Mouse (Mus musculus) kidney, embryonic 15.5 days (tissue): ENCODE data around the gene Irx4. TPM values are rescaled to one million over a fixed set of nuclear protein-coding genes. Genes with fewer than 3 reads are reported as not detected.

ENCODE experiments used
- ATAC-seq: fragments of 200-750 bp; cut with Nextera tagmentation; replicated peaks from 2 replicates; pipeline ENCODE4 v1.8.0; 2017; ENCODE audit warnings: moderate TSS enrichment; ENCODE audit not compliant: low FRiP score
- H3K27ac ChIP-seq: fragments of 300-500 bp; sonication (generic); 2 replicates; pipeline ENCODE4 v1.5.1; 2015; ENCODE audit warnings: mild to moderate bottlenecking, inconsistent platforms
- H3K27me3 ChIP-seq: fragments of 300-500 bp; sonication (generic); 2 replicates; pipeline ENCODE4 v1.6.1; 2015; ENCODE audit warnings: inconsistent platforms
- H3K36me3 ChIP-seq: fragments of 300-500 bp; sonication (generic); 2 replicates; pipeline ENCODE4 v1.6.1; 2015; ENCODE audit warnings: inconsistent platforms
- H3K4me1 ChIP-seq: fragments of 300-500 bp; sonication (generic); 2 replicates; pipeline ENCODE4 v1.6.1; 2015; ENCODE audit warnings: inconsistent platforms
- H3K4me2 ChIP-seq: fragments of 300-500 bp; sonication (generic); 2 replicates; pipeline ENCODE4 v1.6.1; 2015; ENCODE audit warnings: moderate library complexity, mild to moderate bottlenecking, inconsistent platforms
- H3K4me3 ChIP-seq: fragments of 300-500 bp; sonication (generic); replicated peaks from 2 replicates; pipeline ENCODE4 v1.5.1; 2015; ENCODE audit warnings: mild to moderate bottlenecking, inconsistent platforms
- H3K9ac ChIP-seq: fragments of 300-500 bp; sonication (generic); 2 replicates; pipeline ENCODE4 v1.6.1; 2015; ENCODE audit warnings: mild to moderate bottlenecking, inconsistent platforms
- H3K9me3 ChIP-seq: fragments of 300-500 bp; sonication (generic); replicated peaks from 2 replicates; pipeline ENCODE4 v1.6.1; 2016; ENCODE audit warnings: inconsistent platforms
- WGBS: fragments of 180-500 bp; shearing (Covaris S2); methylation state at CpG from one replicate; pipeline ENCODE4 v1.1.7; 2015; ENCODE audit warnings: mixed read lengths; 5-methylcytosine and 5-hydroxymethylcytosine counted together
- polyA plus RNA-seq: library from polyadenylated mRNA; unstranded; fragments of >200 nt; fragmentation: Nextera tagmentation; extraction: Ambion mirVana; gene quantifications from 2 replicates; pipeline ENCODE4 v1.2.1, GENCODE M21; 2015

Irx4 gene
- polyA plus RNA-seq, 1 experiment from 2014 or later, result 0.45 TPM

- peak overlapping the region; percentile 60 for H3K4me2 ChIP-seq
- H3K27me3 ChIP-seq, result peaks cover 100% of the 10 kb centered on the region
- H3K4me1 ChIP-seq, result peaks cover 26% of the 10 kb centered on the region
- no peaks in the 10 kb centered on the region for H3K36me3 ChIP-seq
- no peaks in the 10 kb centered on the region for H3K9me3 ChIP-seq
- WGBS, result under 1% methylated on average over 53 of the region's 53 CpGs
- no peak overlapping the region for H3K9ac ChIP-seq
- ATAC-seq, result 0 out of 2 replicates have a peak, but pooled peaks have one; percentile 49
- no peak overlapping the region for H3K27ac ChIP-seq
- H3K4me3 ChIP-seq, result peak overlapping the region; percentile 34
Measured at GRCm38 (mm10) chr13:73271336-73272242, 11.3 kb downstream of the Irx4 start.

- no peak for ATAC-seq
- no peak overlapping the region for H3K27ac ChIP-seq
- peaks cover 100% of the 10 kb centered on the region for H3K27me3 ChIP-seq
- H3K4me2 ChIP-seq, result no peak overlapping the region
- no peaks in the 10 kb centered on the region for H3K36me3 ChIP-seq
- no peak overlapping the region for H3K9ac ChIP-seq
- H3K4me1 ChIP-seq, result peaks cover 26% of the 10 kb centered on the region
- no peak overlapping the region for H3K4me3 ChIP-seq
- H3K9me3 ChIP-seq, result no peaks in the 10 kb centered on the region
Measured at GRCm38 (mm10) chr13:73272794-73273282, 12.6 kb downstream of the Irx4 start.

GRCm38 (mm10) chr13:73273536-73273935 is 13.3 kb downstream of the Irx4 start:
- 41% methylated on average over 1 of the region's 1 CpGs for whole genome bisulfite sequencing
- no peak for ATAC-seq
- H3K27ac ChIP-seq, result no peak overlapping the region

GRCm38 (mm10) chr13:73277361-73277760 is 17.1 kb downstream of the Irx4 start:
- peaks cover 69% of the 10 kb centered on the region for H3K27me3 ChIP-seq
- no peak overlapping the region for H3K4me2 ChIP-seq
- no peak overlapping the region for H3K27ac ChIP-seq
- H3K9ac ChIP-seq, result no peak overlapping the region
- no peaks in the 10 kb centered on the region for H3K9me3 ChIP-seq
- no peak for ATAC-seq
- WGBS, result 83% methylated on average over 6 of the region's 6 CpGs
- no peaks in the 10 kb centered on the region for H3K36me3 ChIP-seq
- no peak overlapping the region for H3K4me3 ChIP-seq
- peaks cover under 1% of the 10 kb centered on the region; the same call in 1 of the 2 replicates for H3K4me1 ChIP-seq

More at GRCm38 (mm10) chr13:73273536-73273935, 13.3 kb downstream of the Irx4 start:
- no peaks in the 10 kb centered on the region for H3K9me3 ChIP-seq
- H3K27me3 ChIP-seq, result peaks cover 97% of the 10 kb centered on the region
- H3K36me3 ChIP-seq, result no peaks in the 10 kb centered on the region
- H3K4me2 ChIP-seq, result no peak overlapping the region
- H3K4me1 ChIP-seq, result peaks cover 23% of the 10 kb centered on the region
- no peak overlapping the region for H3K4me3 ChIP-seq
- H3K9ac ChIP-seq, result no peak overlapping the region

- Histone ChIP-seq H3K36me3 (no peaks in the 10 kb centered on the region), H3K4me1 (no peaks in the 10 kb centered on the region), H3K9me3 (no peaks in the 10 kb centered on the region), H3K4me3 (no peak overlapping the region), H3K9ac (no peak overlapping the region), H3K4me2 (no peak overlapping the region), H3K27me3 (peaks cover 65% of the 10 kb centered on the region), H3K27ac (no peak overlapping the region)
- WGBS, result 68% methylated on average over 1 of the region's 1 CpGs
- no peak for ATAC-seq
Measured at GRCm38 (mm10) chr13:73277797-73278196, 17.5 kb downstream of the Irx4 start.

GRCm38 (mm10) chr13:73279196-73279595 is 18.9 kb downstream of the Irx4 start:
- Histone ChIP-seq H3K27me3 (peaks cover 51% of the 10 kb centered on the region), H3K9me3 (no peaks in the 10 kb centered on the region), H3K4me1 (no peaks in the 10 kb centered on the region), H3K4me3 (no peak overlapping the region), H3K9ac (no peak overlapping the region), H3K27ac (no peak overlapping the region), H3K4me2 (no peak overlapping the region), H3K36me3 (no peaks in the 10 kb centered on the region)
- no peak for ATAC-seq
- WGBS, result 88% methylated on average over 1 of the region's 1 CpGs

- 73% methylated on average over 2 of the region's 2 CpGs for WGBS
- no peaks in the 10 kb centered on the region for H3K9me3 ChIP-seq
- H3K4me3 ChIP-seq, result no peak overlapping the region
- peaks cover 19% of the 10 kb centered on the region; the same call in 1 of the 2 replicates for H3K27me3 ChIP-seq
- H3K36me3 ChIP-seq, result no peaks in the 10 kb centered on the region
- no peak overlapping the region for H3K4me2 ChIP-seq
- no peak overlapping the region for H3K27ac ChIP-seq
- no peak overlapping the region for H3K9ac ChIP-seq
- ATAC-seq, result no peak
- no peaks in the 10 kb centered on the region for H3K4me1 ChIP-seq
Measured at GRCm38 (mm10) chr13:73282407-73282806, 22.1 kb downstream of the Irx4 start.

GRCm38 (mm10) chr13:73283534-73283933 is 23.3 kb downstream of the Irx4 start:
- Histone ChIP-seq H3K9me3 (no peaks in the 10 kb centered on the region), H3K4me3 (no peak overlapping the region), H3K27ac (no peak overlapping the region), H3K4me2 (no peak overlapping the region), H3K9ac (no peak overlapping the region), H3K36me3 (no peaks in the 10 kb centered on the region), H3K27me3 (peaks cover 11% of the 10 kb centered on the region; the same call in 1 of the 2 replicates), H3K4me1 (no peaks in the 10 kb centered on the region)
- WGBS, result 94% methylated on average over 1 of the region's 1 CpGs
- no peak for ATAC-seq

GRCm38 (mm10) chr13:73290206-73290605 is 29.9 kb downstream of the Irx4 start:
- peaks cover 4% of the 10 kb centered on the region; the same call in 1 of the 2 replicates for H3K27me3 ChIP-seq
- H3K4me2 ChIP-seq, result no peak overlapping the region
- no peaks in the 10 kb centered on the region for H3K36me3 ChIP-seq
- no peak; the same call in 1 of the 2 replicates for ATAC-seq
- WGBS, result 84% methylated on average over 6 of the region's 6 CpGs
- H3K4me3 ChIP-seq, result no peak overlapping the region
- no peak overlapping the region for H3K9ac ChIP-seq
- H3K9me3 ChIP-seq, result peaks cover 3% of the 10 kb centered on the region; the same call in 1 of the 2 replicates
- no peak overlapping the region for H3K27ac ChIP-seq
- H3K4me1 ChIP-seq, result no peaks in the 10 kb centered on the region

- Histone ChIP-seq H3K4me3 (no peak overlapping the region), H3K9me3 (peaks cover 3% of the 10 kb centered on the region; the same call in 1 of the 2 replicates), H3K27me3 (peaks cover 4% of the 10 kb centered on the region; the same call in 1 of the 2 replicates), H3K36me3 (no peaks in the 10 kb centered on the region), H3K4me2 (no peak overlapping the region), H3K4me1 (no peaks in the 10 kb centered on the region), H3K27ac (no peak overlapping the region), H3K9ac (no peak overlapping the region)
- ATAC-seq, result no peak
- 31% methylated on average over 2 of the region's 2 CpGs for WGBS
Measured at GRCm38 (mm10) chr13:73291102-73291501, 30.8 kb downstream of the Irx4 start.

- WGBS, result 78% methylated on average over 4 of the region's 4 CpGs
Measured at GRCm38 (mm10) chr13:73298717-73299116, 38.4 kb downstream of the Irx4 start.

GRCm38 (mm10) chr13:73299322-73299721 is 39.0 kb downstream of the Irx4 start:
- no peak for ATAC-seq
- no peak overlapping the region for H3K27ac ChIP-seq
- peaks cover 3% of the 10 kb centered on the region; the same call in 1 of the 2 replicates for H3K27me3 ChIP-seq
- no peaks in the 10 kb centered on the region for H3K4me1 ChIP-seq
- H3K36me3 ChIP-seq, result no peaks in the 10 kb centered on the region
- H3K4me3 ChIP-seq, result no peak overlapping the region
- H3K9me3 ChIP-seq, result peaks cover 3% of the 10 kb centered on the region; the same call in 1 of the 2 replicates
- WGBS, result 91% methylated on average over 5 of the region's 5 CpGs
- H3K4me2 ChIP-seq, result no peak overlapping the region
- no peak overlapping the region for H3K9ac ChIP-seq

More at GRCm38 (mm10) chr13:73298717-73299116, 38.4 kb downstream of the Irx4 start:
- Histone ChIP-seq H3K4me3 (no peak overlapping the region), H3K27me3 (0 out of 2 replicates have a peak, but pooled peaks cover 2% of the 10 kb centered on the region), H3K9me3 (peaks cover 3% of the 10 kb centered on the region; the same call in 1 of the 2 replicates), H3K36me3 (no peaks in the 10 kb centered on the region), H3K4me2 (no peak overlapping the region), H3K4me1 (no peaks in the 10 kb centered on the region), H3K9ac (no peak overlapping the region), H3K27ac (no peak overlapping the region)
- no peak for ATAC-seq
